Mouse (Mus musculus) embryonic stem cell, embryonic (primary cell): ENCODE data around the gene Dph5.

Source experiments
- CTCF ChIA-PET, 4 experiments: fragments of 300-600 bp in 2 of 4; fragments of 350-600 bp in 2 of 4; sonication (Branson Sonifier 250); formaldehyde crosslinking; loops; one replicate each; lab custom pipeline; 2022; ENCODE audit warnings: inconsistent platforms in 2 of 4; lab: Charles Lee
- POLR2A ChIA-PET, 4 experiments: fragments of 300-600 bp in 2 of 4; fragments of 350-600 bp in 2 of 4; sonication (Branson Sonifier 250); formaldehyde crosslinking; loops; one replicate each; lab custom pipeline; 2022; ENCODE audit warnings: antibody characterized with exemption in 4 of 4, inconsistent platforms in 1 of 4; lab: Charles Lee

The Dph5 gene

GRCm38 (mm10) chr3:115936734-115937599 lies 49.3 kb downstream of the Dph5 start:
- POLR2A ChIA-PET, result interaction anchor here (0.6 to 2.2 kb wide), 9 partner anchors 10 to 276 kb away, joined by 3 to 6 read pairs (median 4); partner anchors contain the start of genes Dph5 (in 2 of the 4) and S1pr1 (in 1 of the 4)
- CTCF ChIA-PET, result interaction anchor here (0.5 to 3.1 kb wide), 32 partner anchors 9 to 899 kb away, joined by 3 to 20 read pairs (median 4); partner anchors contain the start of genes Dph5 (in 2 of the 4) and S1pr1 (in 1 of the 4)

- CTCF ChIA-PET, result interaction anchor here (0.5 to 3.1 kb wide), 15 partner anchors 12 to 390 kb away, joined by 3 to 20 read pairs (median 6); partner anchors contain the start of genes Dph5 (in 1 of the 4) and S1pr1 (in 1 of the 4)
- POLR2A ChIA-PET, result interaction anchor here in 3 of 4 experiments (0.6 to 2.2 kb wide), 4 partner anchors 9 to 295 kb away, joined by 4 to 6 read pairs (median 6); partner anchors contain the start of genes Dph5 (in 1 of the 3) and S1pr1 (in 1 of the 3)
These were observed 50.2 kb downstream of the Dph5 start for GRCm38 (mm10) chr3:115937807-115938206.

GRCm38 (mm10) chr3:115940510-115940909 lies 52.9 kb downstream of the Dph5 start:
- CTCF ChIA-PET, result no interaction called here
- POLR2A ChIA-PET, result no interaction called here

DNA sequence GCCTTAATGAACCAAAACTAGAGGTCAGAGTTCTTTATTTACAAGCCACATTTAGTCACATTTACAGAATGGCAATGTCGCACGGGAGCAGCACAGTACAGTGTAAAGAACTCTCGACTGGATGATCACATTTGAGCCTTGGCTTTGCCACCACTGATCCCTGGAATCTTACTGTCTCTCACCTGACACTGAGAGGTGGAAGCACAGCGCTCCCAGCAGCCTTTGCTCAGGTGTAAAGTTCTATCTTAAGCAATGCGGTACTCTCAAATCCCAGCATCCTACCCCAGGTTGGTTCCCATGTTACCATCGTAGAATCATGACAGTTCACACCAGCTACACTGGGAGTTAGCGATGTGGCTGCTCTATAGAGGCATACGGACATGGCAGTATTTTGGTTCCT lies 53.8 kb downstream of the Dph5 start:
- ChIA-PET POLR2A (no interaction called here), CTCF (no interaction called here)

GRCm38 (mm10) chr3:115944376-115944775 lies 56.7 kb downstream of the Dph5 start:
- CTCF ChIA-PET, result no interaction called here
- POLR2A ChIA-PET, result interaction anchor here in 1 of 4 experiments (0.6 kb wide), 1 partner anchor 18 kb away, joined by 3 read pairs; no protein-coding TSS in a partner anchor

DNA sequence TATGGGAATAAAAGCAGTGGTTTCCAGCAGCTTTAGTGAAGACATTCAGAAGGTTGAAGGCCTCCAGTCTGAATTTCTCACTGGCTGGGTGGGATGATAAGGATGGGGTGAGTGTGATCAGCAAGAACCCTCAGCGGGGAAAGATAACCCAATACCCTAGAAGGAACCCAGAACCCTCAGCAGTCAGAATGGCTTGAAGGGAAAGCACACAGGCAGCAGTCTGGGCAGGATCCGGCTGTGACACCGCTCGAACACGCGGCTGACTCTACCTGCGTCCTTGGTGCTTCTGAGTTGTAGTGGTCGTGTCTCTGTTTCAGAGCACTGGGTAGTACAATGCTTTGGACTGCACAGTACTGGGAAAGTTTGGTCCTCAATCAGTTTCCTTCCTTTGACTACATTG lies 58.6 kb downstream of the Dph5 start:
- POLR2A ChIA-PET, result interaction anchor here in 1 of 4 experiments (2.2 kb wide), 1 partner anchor 10 kb away, joined by 6 read pairs; no protein-coding TSS in a partner anchor

GRCm38 (mm10) chr3:115949220-115949920 lies 61.7 kb downstream of the Dph5 start:
- POLR2A ChIA-PET, result no interaction called here

More for the DNA sequence above, 58.6 kb downstream of the Dph5 start:
- CTCF ChIA-PET, result interaction anchor here in 1 of 4 experiments (1.4 kb wide), 1 partner anchor 9 kb away, joined by 4 read pairs; no protein-coding TSS in a partner anchor

DNA sequence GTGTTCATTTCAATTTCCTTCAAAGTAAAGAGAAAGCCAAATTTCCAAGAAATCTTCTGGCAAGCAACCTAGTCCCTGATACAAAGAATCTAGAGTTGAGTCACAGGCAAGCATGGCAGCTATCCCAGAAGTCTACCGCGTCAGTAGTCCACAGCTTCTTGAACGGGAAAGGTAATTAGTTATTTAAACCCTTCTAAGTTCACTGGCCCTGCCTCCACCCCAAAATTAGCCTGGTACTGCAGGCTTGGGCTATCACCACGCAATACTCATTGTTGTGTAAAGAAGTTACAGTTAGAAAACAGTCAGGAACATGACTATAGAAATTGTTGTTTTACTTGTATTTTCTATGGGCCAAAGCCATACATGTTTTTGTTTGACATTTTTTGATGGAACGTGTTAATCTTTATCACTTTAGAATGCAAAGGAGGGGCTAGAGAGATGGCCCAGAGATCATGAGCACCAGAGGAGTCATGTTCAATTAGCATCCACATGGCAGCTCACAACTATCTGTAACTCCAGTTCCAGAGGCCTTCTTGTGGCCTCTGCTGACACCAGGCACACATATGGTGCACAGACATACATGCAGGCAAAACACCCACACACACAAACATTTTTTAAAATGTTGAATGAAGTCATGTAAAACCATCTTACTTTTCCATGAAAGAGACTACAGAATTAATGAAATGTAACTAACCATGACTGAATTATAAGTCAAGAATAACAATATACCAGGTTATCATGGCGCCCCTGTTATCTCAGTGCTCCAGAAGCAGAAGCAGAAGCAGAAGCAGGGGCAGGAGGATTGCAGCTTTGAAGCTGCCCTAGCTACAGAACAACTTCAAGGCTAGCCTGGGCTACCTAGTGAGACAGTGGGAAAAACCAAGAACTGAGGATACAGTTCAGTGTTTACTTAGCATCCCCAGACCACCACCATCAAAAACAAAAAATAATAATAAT lies 62.6 kb downstream of the Dph5 start:
- ChIA-PET POLR2A (no interaction called here), CTCF (interaction anchor here in 1 of 4 experiments (1.7 kb wide), 1 partner anchor 13 kb away, joined by 5 read pairs; no protein-coding TSS in a partner anchor)

More at GRCm38 (mm10) chr3:115949220-115949920, 61.7 kb downstream of the Dph5 start:
- CTCF ChIA-PET, result interaction anchor here in 1 of 4 experiments (1.7 kb wide), 1 partner anchor 12 kb away, joined by 5 read pairs; no protein-coding TSS in a partner anchor

DNA sequence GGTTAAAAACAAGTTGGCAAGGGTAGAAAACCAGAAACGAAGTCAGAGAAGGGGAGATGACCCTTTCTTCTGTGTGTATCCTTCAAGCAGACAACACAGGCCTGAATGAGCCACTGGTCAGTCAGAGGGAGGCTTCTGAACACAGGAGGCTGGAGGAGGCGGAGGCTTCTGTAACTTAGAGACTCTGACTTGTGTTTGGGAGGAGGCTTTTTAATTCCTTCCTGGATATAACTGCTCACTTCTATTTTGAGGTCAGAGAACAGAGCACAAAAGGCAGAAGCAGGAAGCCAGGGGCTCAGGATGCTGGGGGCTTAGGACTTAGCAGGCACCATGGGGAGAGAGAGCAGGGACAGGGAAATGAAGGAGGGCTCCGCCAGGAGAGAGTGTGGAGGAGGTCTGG lies 63.6 kb downstream of the Dph5 start:
- ChIA-PET CTCF (no interaction called here), POLR2A (no interaction called here)

- ChIA-PET CTCF (no interaction called here), POLR2A (no interaction called here)
These were observed 64.7 kb downstream of the Dph5 start for GRCm38 (mm10) chr3:115952356-115952755.

DNA sequence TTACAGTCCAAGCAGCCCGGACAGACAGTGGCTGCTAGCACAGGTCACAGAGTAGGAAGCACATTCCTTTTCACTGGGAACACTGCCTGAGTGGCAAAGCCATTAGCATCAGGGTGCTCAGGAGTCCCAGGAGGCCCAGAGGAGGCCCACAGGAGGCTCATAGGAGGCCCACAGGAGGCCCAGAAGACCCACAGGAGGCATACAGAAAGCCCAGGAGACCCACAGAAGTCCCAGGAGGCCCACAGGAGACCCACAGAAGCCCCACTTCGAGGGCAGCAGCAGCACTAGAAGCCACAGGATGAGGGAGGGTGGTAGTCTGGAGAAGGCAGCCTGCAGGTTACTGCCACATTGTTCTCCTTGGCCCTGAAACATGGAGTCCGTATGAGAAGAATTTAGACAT lies 65.5 kb downstream of the Dph5 start:
- POLR2A ChIA-PET, result interaction anchor here in 1 of 4 experiments (0.6 kb wide), 1 partner anchor 307 kb away, joined by 6 read pairs; no protein-coding TSS in a partner anchor
- CTCF ChIA-PET, result no interaction called here

- ChIA-PET CTCF (interaction anchor here in 1 of 4 experiments (0.6 kb wide), 1 partner anchor 1156 kb away, joined by 4 read pairs; no protein-coding TSS in a partner anchor), POLR2A (interaction anchor here in 1 of 4 experiments (1.2 kb wide), 1 partner anchor 18 kb away, joined by 3 read pairs; no protein-coding TSS in a partner anchor)
These were observed 69.6 kb downstream of the Dph5 start for GRCm38 (mm10) chr3:115957223-115957622.

DNA sequence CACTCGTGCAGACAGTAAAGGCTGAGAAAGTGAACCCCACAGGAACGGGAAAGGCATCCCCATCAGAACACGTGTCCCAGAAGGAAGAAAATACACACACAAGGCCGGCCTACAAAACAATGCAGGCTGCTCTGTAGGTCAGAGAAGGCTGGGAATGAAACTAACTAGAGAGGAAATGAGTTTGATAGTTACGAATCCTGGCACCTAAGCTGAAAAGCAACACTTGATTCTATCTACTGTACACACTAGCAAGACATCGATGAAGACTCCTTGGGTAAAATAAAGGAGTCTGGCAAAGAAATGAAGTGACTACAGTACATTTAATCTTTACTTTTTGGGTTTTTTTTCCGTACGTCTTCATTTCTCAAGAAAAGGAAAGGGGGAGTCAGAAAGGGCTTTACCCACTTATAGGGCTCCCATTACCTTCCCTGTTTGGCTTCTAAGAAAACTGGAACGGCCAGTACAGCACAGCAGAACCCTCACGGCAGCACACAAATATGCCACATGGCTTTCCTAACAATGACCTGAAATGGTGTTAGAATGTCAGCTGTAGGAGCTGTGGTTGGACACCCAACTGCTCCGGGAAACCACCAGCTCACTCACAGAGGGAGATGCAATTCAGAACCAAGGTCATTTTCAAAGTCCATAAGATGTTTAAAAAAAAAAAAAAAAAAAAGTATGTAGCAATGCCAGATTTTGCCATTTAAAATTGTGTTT lies 73.8 kb downstream of the Dph5 start:
- POLR2A ChIA-PET, result interaction anchor here in 2 of 4 experiments (0.6 to 1.1 kb wide), 5 partner anchors 17 to 726 kb away, joined by 3 to 6 read pairs (median 3); no protein-coding TSS in a partner anchor

DNA sequence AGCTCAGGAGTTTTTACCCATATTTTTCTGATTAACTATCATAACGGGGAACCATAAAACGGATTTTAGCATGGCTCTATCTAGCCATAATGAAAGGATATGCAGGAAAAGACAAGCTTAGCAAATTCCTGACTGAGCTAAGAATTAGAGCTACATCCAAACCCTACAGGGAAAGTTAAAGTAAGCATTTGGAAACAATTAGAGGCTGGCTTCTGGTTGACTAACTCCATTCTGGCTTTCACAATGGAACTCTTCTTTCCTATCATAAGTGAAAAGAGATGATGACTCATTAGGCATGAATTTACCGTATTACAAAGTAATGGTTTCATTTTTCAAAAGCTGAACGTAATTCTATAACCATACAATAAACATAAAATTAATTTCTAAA lies 74.4 kb downstream of the Dph5 start:
- ChIA-PET POLR2A (interaction anchor here in 2 of 4 experiments (0.7 to 1.1 kb wide), 4 partner anchors 17 to 152 kb away, joined by 3 read pairs; no protein-coding TSS in a partner anchor), CTCF (interaction anchor here in 1 of 4 experiments (0.6 kb wide), 1 partner anchor 34 kb away, joined by 5 read pairs; no protein-coding TSS in a partner anchor)

More for the DNA sequence above, 73.8 kb downstream of the Dph5 start:
- CTCF ChIA-PET, result interaction anchor here in 1 of 4 experiments (0.6 kb wide), 1 partner anchor 34 kb away, joined by 5 read pairs; no protein-coding TSS in a partner anchor

DNA sequence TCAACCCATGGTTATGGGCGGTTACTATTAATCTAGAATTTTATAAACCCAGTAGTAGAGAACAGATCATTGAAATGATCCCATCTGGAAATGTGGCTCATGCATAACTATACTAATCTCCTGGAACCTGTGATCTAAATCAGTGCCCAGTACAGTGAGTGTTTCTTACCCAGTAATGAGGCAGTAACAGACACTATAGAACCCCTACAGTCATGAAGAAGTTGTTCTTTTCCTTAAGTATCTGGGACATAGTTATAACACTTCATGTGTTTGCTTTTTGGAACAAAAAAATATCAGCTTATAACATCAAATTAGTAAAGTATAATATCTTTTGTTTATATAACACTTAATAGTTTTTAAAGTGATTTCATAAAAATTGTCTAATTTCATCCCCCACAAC lies 76.0 kb downstream of the Dph5 start:
- ChIA-PET POLR2A (interaction anchor here in 1 of 4 experiments (0.6 kb wide), 1 partner anchor 59 kb away, joined by 3 read pairs; no protein-coding TSS in a partner anchor), CTCF (no interaction called here)

DNA sequence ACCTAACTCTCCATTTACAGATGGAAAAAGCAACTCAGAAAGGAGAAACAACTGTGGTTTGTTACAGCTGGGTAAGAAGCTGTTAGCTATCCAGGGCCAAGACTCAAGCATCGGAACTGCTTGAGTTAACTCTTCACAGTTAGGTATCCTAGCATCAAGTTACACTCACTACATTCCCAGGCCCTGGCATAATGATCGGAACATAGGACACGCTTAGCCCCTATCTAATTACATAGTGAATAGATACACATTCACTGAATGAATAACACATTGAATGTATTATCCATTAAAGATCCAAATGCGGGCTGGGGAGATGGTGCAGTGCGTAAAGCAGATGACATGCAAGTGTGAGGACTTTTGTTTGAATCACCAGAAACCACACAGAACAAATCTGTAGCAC lies 76.4 kb downstream of the Dph5 start:
- CTCF ChIA-PET, result no interaction called here
- POLR2A ChIA-PET, result interaction anchor here in 1 of 4 experiments (0.5 to 0.6 kb wide), 2 partner anchors 59 to 116 kb away, joined by 3 read pairs; no protein-coding TSS in a partner anchor
